Mouse (Mus musculus) heart, embryonic 14.5 days (tissue): ENCODE measurements around the gene Hoxc8. TPM values are rescaled to one million over a fixed set of nuclear protein-coding genes. Genes with fewer than 3 reads are reported as not detected.

Experiments
- ATAC-seq: fragments of 200-750 bp; cut with Nextera tagmentation; 2 replicates; pipeline ENCODE4 v1.8.0; 2017; ENCODE audit warnings: low read depth, moderate TSS enrichment; ENCODE audit not compliant: insufficient number of reproducible peaks, insufficient read depth, low FRiP score
- H3K27ac ChIP-seq, 2 experiments: fragments of 200-500 bp in 1 of 2; fragments of 300-500 bp in 1 of 2; sonication (generic) in 1 of 2; replicated peaks in 1 of 2; 2 replicates each; pipeline ENCODE4 v1.5.1; 2012 to 2014; ENCODE audit warnings: low read depth in 2 of 2, low read length in 2 of 2, control low read depth in 1 of 2, mild to moderate bottlenecking in 1 of 2, mixed read lengths in 1 of 2; ENCODE audit not compliant: control insufficient read depth in 1 of 2, insufficient read depth in 1 of 2
- H3K27me3 ChIP-seq: fragments of 300-500 bp; sonication (generic); 2 replicates; pipeline ENCODE4 v1.6.1; 2014; ENCODE audit warnings: mild to moderate bottlenecking, low read length, control low read depth; ENCODE audit not compliant: control insufficient read depth, insufficient read depth
- H3K36me3 ChIP-seq: fragments of 300-500 bp; sonication (generic); 2 replicates; pipeline ENCODE4 v1.6.1; 2014; ENCODE audit warnings: mild to moderate bottlenecking, control low read depth, low read length, mixed read lengths; ENCODE audit not compliant: control insufficient read depth, insufficient read depth
- H3K4me1 ChIP-seq, 2 experiments: fragments of 200-500 bp in 1 of 2; fragments of 300-500 bp in 1 of 2; sonication (generic) in 1 of 2; 2 replicates each; pipeline ENCODE4 v1.6.1; 2012 to 2014; ENCODE audit warnings: low read length in 2 of 2, control low read depth in 1 of 2, mixed read lengths in 1 of 2; ENCODE audit not compliant: control insufficient read depth in 2 of 2, insufficient read depth in 2 of 2
- H3K4me2 ChIP-seq: fragments of 300-500 bp; sonication (generic); 2 replicates; pipeline ENCODE4 v1.6.1; 2014; ENCODE audit warnings: mild to moderate bottlenecking, low read length
- H3K4me3 ChIP-seq, 2 experiments: fragments of 200-500 bp in 1 of 2; fragments of 300-500 bp in 1 of 2; sonication (generic) in 1 of 2; 2 replicates each; pipeline ENCODE4 v1.5.1; 2012 to 2014; ENCODE audit warnings: low read length in 2 of 2, mild to moderate bottlenecking in 2 of 2, control low read depth in 1 of 2, low read depth in 1 of 2, moderate library complexity in 1 of 2; ENCODE audit not compliant: control insufficient read depth in 1 of 2, insufficient read depth in 1 of 2
- H3K9ac ChIP-seq: fragments of 300-500 bp; sonication (generic); 2 replicates; pipeline ENCODE4 v1.6.1; 2014; ENCODE audit warnings: mild to moderate bottlenecking, low read length
- H3K9me3 ChIP-seq: fragments of 300-500 bp; sonication (generic); 2 replicates; pipeline ENCODE4 v1.6.1; 2016; ENCODE audit warnings: low read length, control low read depth; ENCODE audit not compliant: control insufficient read depth
- WGBS: fragments of 180-500 bp; shearing (Covaris S2); extraction: QIAGEN DNeasy Blood & Tissue Kit; methylation state at CpG from one replicate; pipeline ENCODE4 v1.1.7; 2014; 5-methylcytosine and 5-hydroxymethylcytosine counted together
- microRNA counts: library from miRNA; unstranded; fragments of <30 nt; microRNA quantifications from one replicate; lab custom pipeline; 2016
- microRNA-seq: library from miRNA; unstranded; fragments of <30 nt; microRNA quantifications from one replicate; pipeline ENCODE4, GENCODE M21; 2016
- polyA plus RNA-seq: library from polyadenylated mRNA; unstranded; fragments of >200 nt; fragmentation: Nextera tagmentation; extraction: Ambion mirVana; gene quantifications from 2 replicates; pipeline ENCODE4 v1.2.1, GENCODE M21; 2014

Hoxc8 gene
- polyA plus RNA-seq, 1 experiment from 2014 or later = not detected

- WGBS = 14% methylated on average over 5 of the region's 5 CpGs
- Histone ChIP-seq H3K9me3 (no peaks in the 10 kb centered on the region), H3K4me3 (no peak overlapping the region), H3K9ac (no peak overlapping the region), H3K36me3 (no peaks in the 10 kb centered on the region), H3K27ac (no peak overlapping the region), H3K4me1 (no peaks in the 10 kb centered on the region), H3K27me3 (peaks cover 100% of the 10 kb centered on the region), H3K4me2 (no peak overlapping the region)
- no peak for ATAC-seq
Measured at GRCm38 (mm10) chr15:103041613-103042012, 51.2 kb downstream of the Hoxc8 start.

GRCm38 (mm10) chr15:103042209-103042608 lies 51.8 kb downstream of the Hoxc8 start:
- H3K36me3 ChIP-seq = no peaks in the 10 kb centered on the region
- H3K4me2 ChIP-seq = no peak overlapping the region
- no peak for ATAC-seq
- H3K27ac ChIP-seq = no peak overlapping the region
- 7% methylated on average over 1 of the region's 1 CpGs for WGBS
- no peak overlapping the region for H3K4me3 ChIP-seq
- no peaks in the 10 kb centered on the region for H3K4me1 ChIP-seq
- no peak overlapping the region for H3K9ac ChIP-seq
- H3K27me3 ChIP-seq = peaks cover 99% of the 10 kb centered on the region
- no peaks in the 10 kb centered on the region for H3K9me3 ChIP-seq

MicroRNAs within 50 kb of the gene (microRNA counts, 519-probe panel; counts per million panel counts)
- microRNA mmu-miR-615-3p (lab: Ali Mortazavi, UCI) (322 counts per million, percentile 70 among the panel's probes with 10 or more counts), microRNA mmu-miR-615-5p (lab: Ali Mortazavi, UCI) (322 counts per million, percentile 70 among the panel's probes with 10 or more counts)

Small RNA genes within 50 kb of the gene (microRNA-seq; reads per million reads assigned to microRNA genes)
- gene Mir196a-2 = not detected
- 21.8 reads per million, percentile 32 among the genes with 10 or more reads in this experiment for gene Mir615

Other genes with a start within 250 kb of the Hoxc8 start
- gene Hoxc13, start 69.5 kb upstream of the Hoxc8 start, polyA plus RNA-seq = not detected in 2 replicates
- gene Hoxc12, start 53.9 kb upstream of the Hoxc8 start, polyA plus RNA-seq = not detected in 2 replicates
- not detected in 2 replicates for gene Hoxc11, start 36.2 kb upstream of the Hoxc8 start, polyA plus RNA-seq
- not detected in 2 replicates for gene Hoxc10, start 23.8 kb upstream of the Hoxc8 start, polyA plus RNA-seq
- 0.07 TPM in 1 of 2 replicates, not detected in the other for gene Hoxc5, start 23.2 kb upstream of the Hoxc8 start, polyA plus RNA-seq
- gene Hoxc9, start 14.2 kb upstream of the Hoxc8 start, polyA plus RNA-seq = not detected in 2 replicates
- 0.15 and 0.22 TPM in 2 replicates for gene Hoxc6, start 7.7 kb downstream of the Hoxc8 start, polyA plus RNA-seq
- gene Hoxc4, start 28.3 kb downstream of the Hoxc8 start, polyA plus RNA-seq = 0.30 TPM in 1 of 2 replicates, not detected in the other
- gene Smug1, start 176.5 kb downstream of the Hoxc8 start, polyA plus RNA-seq = 17.8 and 18.6 TPM in 2 replicates
- gene Cbx5, start 249.2 kb downstream of the Hoxc8 start, polyA plus RNA-seq = 105 and 108 TPM in 2 replicates
- 425 and 457 TPM in 2 replicates for gene Hnrnpa1, start 249.8 kb downstream of the Hoxc8 start, polyA plus RNA-seq